Mouse (Mus musculus) lung, postnatal 0 days (tissue): ENCODE results near the gene Bmp8a.

ENCODE experiments used
- CTCF ChIP-seq: IDR thresholded peaks from 2 replicates; pipeline ENCODE4 v1.5.1; 2016; ENCODE audit warnings: antibody characterized with exemption, mild to moderate bottlenecking
- EP300 ChIP-seq: IDR thresholded peaks from 2 replicates; pipeline ENCODE4 v1.6.1; 2016; ENCODE audit warnings: antibody characterized with exemption, mild to moderate bottlenecking, control low read depth

DNA sequence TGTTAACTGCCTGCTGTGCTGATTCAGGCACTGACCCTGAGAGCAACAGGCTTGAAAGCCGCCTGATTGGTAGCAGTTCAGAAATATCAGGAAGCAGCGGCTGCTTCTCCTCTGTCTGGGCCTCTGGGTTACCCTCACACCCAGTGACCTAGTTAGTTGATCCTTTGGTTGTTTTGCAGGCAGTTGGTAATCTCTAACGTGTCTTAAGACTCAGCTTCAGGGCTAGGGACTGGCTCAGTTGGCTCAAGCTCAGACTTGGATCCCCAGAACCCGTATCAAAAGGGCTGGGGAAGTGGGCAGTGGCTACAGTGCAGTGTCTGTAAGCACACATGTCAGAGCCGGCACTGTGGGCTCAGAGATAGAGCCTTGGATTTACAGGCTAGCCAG lies 46.9 kb downstream of the Bmp8a start:
- TF ChIP-seq CTCF (no peak), EP300 (no peak)
